Mouse (Mus musculus) midbrain, embryonic 11.5 days (tissue): Measurements from ENCODE around the gene Slc39a1. TPM values are rescaled to one million over a fixed set of nuclear protein-coding genes. Genes with fewer than 3 reads are reported as not detected.
"Not testable (repeated sequence)": the region's sequence is repeated elsewhere in the genome, so short reads cannot be mapped to it uniquely, and the experiment has no call there.

Experiments
- ATAC-seq: fragments of 200-750 bp; cut with Nextera tagmentation; 2 replicates; pipeline ENCODE4 v1.8.0; 2017; ENCODE audit warnings: moderate TSS enrichment, moderate library complexity; ENCODE audit not compliant: low FRiP score
- DNase-seq: peaks from one replicate; pipeline ENCODE4 v3.0.0; 2015; ENCODE audit warnings: low spot score; ENCODE audit errors: missing footprints
- H3K27ac ChIP-seq: fragments of 300-500 bp; sonication (generic); 2 replicates; pipeline ENCODE4 v1.5.1; 2014; ENCODE audit warnings: low read depth, low read length
- H3K27me3 ChIP-seq: fragments of 300-500 bp; sonication (generic); 2 replicates; pipeline ENCODE4 v1.6.1; 2014; ENCODE audit warnings: mild to moderate bottlenecking, low read length, moderate library complexity, mixed read lengths; ENCODE audit not compliant: control insufficient read depth, insufficient read depth
- H3K36me3 ChIP-seq: fragments of 300-500 bp; sonication (generic); 2 replicates; pipeline ENCODE4 v1.6.1; 2014; ENCODE audit warnings: mild to moderate bottlenecking, low read length, moderate library complexity, mixed read lengths; ENCODE audit not compliant: control insufficient read depth, insufficient read depth
- H3K4me1 ChIP-seq: fragments of 300-500 bp; sonication (generic); 2 replicates; pipeline ENCODE4 v1.6.1; 2014; ENCODE audit warnings: low read length; ENCODE audit not compliant: control insufficient read depth, insufficient read depth
- H3K4me2 ChIP-seq: fragments of 300-500 bp; sonication (generic); 2 replicates; pipeline ENCODE4 v1.6.1; 2014; ENCODE audit warnings: mild to moderate bottlenecking, moderate library complexity
- H3K4me3 ChIP-seq: fragments of 300-500 bp; sonication (generic); 2 replicates; pipeline ENCODE4 v1.5.1; 2014; ENCODE audit warnings: low read depth, low read length
- H3K9ac ChIP-seq: fragments of 300-500 bp; sonication (generic); 2 replicates; pipeline ENCODE4 v1.6.1; 2014; ENCODE audit warnings: low read length
- H3K9me3 ChIP-seq: fragments of 300-500 bp; sonication (generic); 2 replicates; pipeline ENCODE4 v1.6.1; 2016; ENCODE audit warnings: low read length; ENCODE audit not compliant: control insufficient read depth
- WGBS: fragments of 180-500 bp; shearing (Covaris S2); extraction: QIAGEN DNeasy Blood & Tissue Kit; methylation state at CpG from one replicate; pipeline ENCODE4 v1.1.7; 2014; 5-methylcytosine and 5-hydroxymethylcytosine counted together
- polyA plus RNA-seq: library from polyadenylated mRNA; unstranded; fragments of >200 nt; fragmentation: Nextera tagmentation; extraction: Ambion mirVana; gene quantifications from 2 replicates; pipeline ENCODE4 v1.2.1, GENCODE M21; 2014

Slc39a1 gene
- polyA plus RNA-seq, 1 experiment from 2014 or later = 59.4 TPM

- no peak overlapping the region for H3K4me2 ChIP-seq
- no peaks in the 10 kb centered on the region for H3K27me3 ChIP-seq
- no peak overlapping the region for H3K9ac ChIP-seq
- no peaks in the 10 kb centered on the region for H3K9me3 ChIP-seq
- peaks cover 8% of the 10 kb centered on the region for H3K36me3 ChIP-seq
- H3K4me3 ChIP-seq = no peak overlapping the region
- H3K4me1 ChIP-seq = peaks cover 18% of the 10 kb centered on the region
- DNase-seq (peak; percentile 45), ATAC-seq (no peak)
- 89% methylated on average over 6 of the region's 6 CpGs for WGBS
- H3K27ac ChIP-seq = no peak overlapping the region
Measured at GRCm38 (mm10) chr3:90250791-90251190, 2.8 kb downstream of the Slc39a1 start.

- not testable (repeated sequence) for H3K27me3 ChIP-seq, H3K27ac ChIP-seq, H3K4me2 ChIP-seq, DNase-seq, H3K9ac ChIP-seq, H3K4me3 ChIP-seq, H3K9me3 ChIP-seq, ATAC-seq, H3K36me3 ChIP-seq
- 95% methylated on average over 8 of the region's 12 CpGs for WGBS
- peaks cover 18% of the 10 kb centered on the region for H3K4me1 ChIP-seq
Measured at GRCm38 (mm10) chr3:90251731-90252226, 3.8 kb downstream of the Slc39a1 start.

- H3K9ac ChIP-seq, H3K9me3 ChIP-seq, H3K4me3 ChIP-seq, H3K27ac ChIP-seq, H3K4me2 ChIP-seq, H3K27me3 ChIP-seq, DNase-seq, ATAC-seq: not testable (repeated sequence)
- H3K4me1 ChIP-seq = peaks cover 15% of the 10 kb centered on the region
- peaks cover 11% of the 10 kb centered on the region for H3K36me3 ChIP-seq
- 89% methylated on average over 2 of the region's 2 CpGs for WGBS
Measured at GRCm38 (mm10) chr3:90252659-90253058, 4.7 kb downstream of the Slc39a1 start.

GRCm38 (mm10) chr3:90253174-90253573 is 5.2 kb downstream of the Slc39a1 start:
- not testable (repeated sequence) for H3K27me3 ChIP-seq, H3K4me2 ChIP-seq, H3K9me3 ChIP-seq, H3K27ac ChIP-seq, H3K4me3 ChIP-seq, ATAC-seq, H3K9ac ChIP-seq, DNase-seq
- peaks cover 14% of the 10 kb centered on the region for H3K4me1 ChIP-seq
- WGBS = 100% methylated on average over 1 of the region's 1 CpGs
- H3K36me3 ChIP-seq = peaks cover 12% of the 10 kb centered on the region

- Histone ChIP-seq H3K9me3 (no peaks in the 10 kb centered on the region), H3K27ac (peak within 1 kb of the TSS; percentile 78), H3K36me3 (peaks cover 16% of the 10 kb centered on the region), H3K4me1 (peaks cover 9% of the 10 kb centered on the region), H3K4me3 (peak within 1 kb of the TSS; percentile 86), H3K27me3 (no peaks in the 10 kb centered on the region), H3K4me2 (peak within 1 kb of the TSS; percentile 90), H3K9ac (peak within 1 kb of the TSS; percentile 88)
- ATAC-seq (peak; percentile 98), DNase-seq (peak; percentile 98)
- 2% methylated on average over 39 of the region's 40 CpGs for WGBS
Measured at GRCm38 (mm10) chr3:90253653-90254418, 5.9 kb downstream of the Slc39a1 start, which contains the start of gene Crtc2. TSS of gene Crtc2 (plus strand) at chr3:90254163.

- DNase-seq (peak; percentile 94), ATAC-seq (peak; percentile 82)
- H3K9me3 ChIP-seq = no peaks in the 10 kb centered on the region
- H3K4me1 ChIP-seq = peaks cover 8% of the 10 kb centered on the region
- WGBS = under 1% methylated on average over 41 of the region's 41 CpGs
- peak overlapping the region; percentile 86 for H3K4me3 ChIP-seq
- peak overlapping the region; percentile 88 for H3K9ac ChIP-seq
- peak overlapping the region; percentile 78 for H3K27ac ChIP-seq
- H3K4me2 ChIP-seq = peak overlapping the region; percentile 90
- no peaks in the 10 kb centered on the region for H3K27me3 ChIP-seq
- peaks cover 22% of the 10 kb centered on the region for H3K36me3 ChIP-seq
Measured at GRCm38 (mm10) chr3:90254419-90255193, 6.6 kb downstream of the Slc39a1 start.

- Histone ChIP-seq H3K4me2 (peak overlapping the region; percentile 90), H3K36me3 (peaks cover 22% of the 10 kb centered on the region), H3K27me3 (no peaks in the 10 kb centered on the region), H3K9ac (peak overlapping the region; percentile 88), H3K4me3 (peak overlapping the region; percentile 86), H3K27ac (no peak overlapping the region), H3K9me3 (no peaks in the 10 kb centered on the region), H3K4me1 (peaks cover 8% of the 10 kb centered on the region)
- no peak for DNase-seq
- ATAC-seq = no peak
- WGBS = 27% methylated on average over 2 of the region's 2 CpGs
Measured at GRCm38 (mm10) chr3:90255194-90255565, 7.2 kb downstream of the Slc39a1 start.

- H3K36me3 ChIP-seq = peaks cover 21% of the 10 kb centered on the region
- no peak overlapping the region for H3K27ac ChIP-seq
- WGBS = 93% methylated on average over 14 of the region's 14 CpGs
- DNase-seq = peak; percentile 26
- no peaks in the 10 kb centered on the region for H3K27me3 ChIP-seq
- no peaks in the 10 kb centered on the region for H3K9me3 ChIP-seq
- no peak overlapping the region for H3K9ac ChIP-seq
- no peak for ATAC-seq
- H3K4me2 ChIP-seq = peak overlapping the region; percentile 90
- no peak overlapping the region for H3K4me3 ChIP-seq
- H3K4me1 ChIP-seq = peaks cover 8% of the 10 kb centered on the region
Measured at GRCm38 (mm10) chr3:90255784-90256353, 7.9 kb downstream of the Slc39a1 start.
